Mouse (Mus musculus) megakaryocyte-erythroid progenitor cell, adult 5-6 weeks (primary cell): ENCODE measurements around the gene Lrp5. TPM values are rescaled to one million over a fixed set of nuclear protein-coding genes. Genes with fewer than 3 reads are reported as not detected.
A peak's percentile ranks its signal among the peaks of the same experiment; 100 is the strongest.

Experiments
- ATAC-seq: replicated peaks from 2 replicates; pipeline ENCODE4 v1.8.0; 2016; ENCODE audit warnings: mild to moderate bottlenecking, inconsistent platforms; ENCODE audit not compliant: severe bottlenecking, poor library complexity, low FRiP score, low TSS enrichment
- total RNA-seq, 2 experiments: library from RNA; stranded (forward) in 1 of 2; stranded (reverse) in 1 of 2; fragments of 200-1000, 215-1000 nt in 1 of 2; fragments of >200 nt in 1 of 2; fragmentation: Nextera tagmentation in 1 of 2; gene quantifications; 2 replicates each; pipeline ENCODE4 v1.2.3; 2014 to 2017

The Lrp5 gene
- total RNA-seq, 2 experiments from 2014 or later = 5.4 to 10.2 TPM

- ATAC-seq = peak; percentile 78
These were observed 13.4 kb upstream of the Lrp5 start for GRCm38 (mm10) chr19:3699508-3700438.

GRCm38 (mm10) chr19:3698035-3698434, 11.7 kb upstream of the Lrp5 start:
- no peak for ATAC-seq

- ATAC-seq = no peak
These were observed 9.6 kb upstream of the Lrp5 start for GRCm38 (mm10) chr19:3695976-3696375.

- no peak for ATAC-seq
These were observed 9.1 kb upstream of the Lrp5 start for GRCm38 (mm10) chr19:3695471-3695870.

DNA sequence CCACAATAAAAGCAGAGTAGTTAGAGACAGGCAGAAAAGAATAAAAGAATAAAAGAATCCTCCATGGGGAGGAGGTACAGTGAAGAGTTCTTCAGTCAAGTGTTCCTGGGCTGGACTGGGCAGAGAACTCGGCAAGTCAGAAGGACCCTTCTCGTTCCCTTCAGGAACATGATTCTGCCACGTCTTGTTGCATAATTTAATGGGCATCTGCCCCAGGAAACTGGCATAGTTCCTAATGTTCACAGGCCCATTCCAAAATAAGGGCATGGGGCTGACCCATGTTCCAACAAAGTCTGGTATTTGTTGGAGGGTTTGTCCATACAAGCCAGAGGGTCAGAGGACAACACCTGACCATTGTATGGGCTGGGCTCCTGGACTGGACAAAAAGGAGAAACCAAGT, 8.6 kb upstream of the Lrp5 start:
- no peak for ATAC-seq

GRCm38 (mm10) chr19:3694476-3694875, 8.1 kb upstream of the Lrp5 start:
- ATAC-seq = no peak

DNA sequence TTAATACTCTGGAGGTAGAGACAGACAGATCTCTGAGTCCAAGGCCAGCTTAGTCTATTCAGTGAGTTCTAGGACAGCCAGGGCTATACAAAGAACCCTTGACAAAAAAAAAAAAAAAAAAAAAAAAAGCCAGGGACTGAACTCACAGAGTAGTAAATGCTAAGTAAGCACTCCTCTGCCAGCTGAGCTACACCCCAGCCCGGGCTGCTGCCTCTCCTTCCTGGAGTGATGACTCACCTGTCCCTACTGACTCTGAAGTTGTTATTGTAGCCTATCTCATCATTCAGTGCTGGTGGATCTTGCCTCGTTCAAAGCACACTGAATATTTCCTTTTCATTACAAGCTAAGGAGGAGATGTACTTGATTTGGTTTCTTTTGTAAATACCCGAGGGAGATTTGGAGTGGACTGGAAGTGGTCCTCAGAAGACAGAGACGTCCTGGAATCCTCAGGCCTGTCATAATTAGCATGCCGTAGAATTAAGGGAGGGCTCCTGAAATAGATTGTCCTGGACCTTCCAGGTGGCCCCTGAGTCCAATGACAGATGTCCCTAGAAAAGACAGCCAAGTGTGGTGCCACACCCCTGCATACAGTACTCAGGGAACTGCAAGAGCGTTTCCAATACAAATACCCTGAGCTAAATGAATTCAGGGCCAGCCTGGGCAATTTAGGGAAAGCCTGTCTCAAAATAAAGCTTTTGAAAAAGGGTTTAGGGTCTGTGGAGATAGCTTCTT, 6.2 kb upstream of the Lrp5 start:
- ATAC-seq = no peak

- ATAC-seq = no peak
These were observed 5.0 kb upstream of the Lrp5 start for GRCm38 (mm10) chr19:3691337-3691736.

- ATAC-seq = no peak
These were observed 1.4 kb upstream of the Lrp5 start for GRCm38 (mm10) chr19:3687676-3688171.

DNA sequence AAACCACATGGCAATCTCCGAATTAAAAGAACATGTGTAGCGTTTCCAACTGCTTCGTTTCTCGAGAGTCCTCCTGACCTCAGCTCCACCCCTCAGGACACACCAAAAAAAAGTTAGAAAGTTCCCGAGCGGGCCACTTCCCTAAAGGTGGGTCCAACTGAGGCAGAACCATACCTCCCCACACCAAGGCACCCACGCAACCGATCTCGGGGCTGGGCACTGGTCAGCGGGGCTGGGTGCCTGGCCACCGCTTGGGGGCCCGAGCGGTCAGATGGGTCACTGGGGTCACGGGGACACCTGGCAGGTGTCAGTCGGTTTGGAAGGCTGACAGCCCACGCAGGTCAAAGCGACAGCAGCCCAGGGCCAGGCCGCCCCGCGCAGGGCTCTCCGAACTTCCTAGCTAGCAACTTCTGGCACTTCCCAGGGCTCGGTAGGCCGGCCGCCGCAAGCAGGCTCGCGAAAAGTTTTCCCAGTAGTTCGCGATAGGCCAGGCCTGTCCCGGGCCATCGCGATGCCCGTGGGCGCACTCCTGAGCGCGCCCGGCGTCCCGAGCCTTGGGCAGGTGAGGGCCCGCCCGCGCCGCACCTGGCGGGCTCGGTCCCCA, 651 bp downstream of the Lrp5 start:
- ATAC-seq = no peak

DNA sequence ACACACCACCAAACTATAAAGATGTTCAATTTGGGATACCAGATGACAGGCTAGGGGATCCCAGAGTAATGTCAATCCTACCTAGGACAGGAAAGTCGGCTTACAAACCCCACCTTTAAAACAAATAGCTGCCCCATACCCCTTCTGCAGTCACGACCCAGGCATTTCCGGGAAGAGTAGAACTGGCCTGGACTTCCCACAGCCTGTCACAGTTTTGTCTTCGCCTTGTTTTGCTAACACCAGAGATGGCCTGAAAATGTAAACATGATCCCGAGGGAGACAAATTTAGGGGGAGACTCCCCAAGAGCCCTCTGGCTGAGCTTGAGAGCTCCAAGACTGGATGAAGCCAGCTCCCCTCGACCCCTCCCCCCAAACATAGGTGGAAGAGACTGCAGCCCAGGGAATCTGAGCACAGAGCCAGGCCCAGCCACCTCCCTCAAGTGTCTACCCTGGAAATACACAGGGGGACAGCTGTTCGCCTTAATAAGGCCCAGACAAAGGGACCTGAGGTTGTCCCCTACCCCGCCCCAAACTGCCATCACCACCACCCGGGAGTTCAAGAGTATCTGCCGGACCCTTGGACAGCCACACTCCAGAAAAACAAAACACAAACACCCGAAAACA, 1.3 kb downstream of the Lrp5 start:
- no peak for ATAC-seq

- no peak for ATAC-seq
These were observed 1.9 kb downstream of the Lrp5 start for GRCm38 (mm10) chr19:3684414-3684813.

- ATAC-seq = peak; percentile 51
These were observed 4.9 kb downstream of the Lrp5 start for GRCm38 (mm10) chr19:3681310-3681934.

GRCm38 (mm10) chr19:3680732-3681131, 5.6 kb downstream of the Lrp5 start:
- no peak for ATAC-seq

DNA sequence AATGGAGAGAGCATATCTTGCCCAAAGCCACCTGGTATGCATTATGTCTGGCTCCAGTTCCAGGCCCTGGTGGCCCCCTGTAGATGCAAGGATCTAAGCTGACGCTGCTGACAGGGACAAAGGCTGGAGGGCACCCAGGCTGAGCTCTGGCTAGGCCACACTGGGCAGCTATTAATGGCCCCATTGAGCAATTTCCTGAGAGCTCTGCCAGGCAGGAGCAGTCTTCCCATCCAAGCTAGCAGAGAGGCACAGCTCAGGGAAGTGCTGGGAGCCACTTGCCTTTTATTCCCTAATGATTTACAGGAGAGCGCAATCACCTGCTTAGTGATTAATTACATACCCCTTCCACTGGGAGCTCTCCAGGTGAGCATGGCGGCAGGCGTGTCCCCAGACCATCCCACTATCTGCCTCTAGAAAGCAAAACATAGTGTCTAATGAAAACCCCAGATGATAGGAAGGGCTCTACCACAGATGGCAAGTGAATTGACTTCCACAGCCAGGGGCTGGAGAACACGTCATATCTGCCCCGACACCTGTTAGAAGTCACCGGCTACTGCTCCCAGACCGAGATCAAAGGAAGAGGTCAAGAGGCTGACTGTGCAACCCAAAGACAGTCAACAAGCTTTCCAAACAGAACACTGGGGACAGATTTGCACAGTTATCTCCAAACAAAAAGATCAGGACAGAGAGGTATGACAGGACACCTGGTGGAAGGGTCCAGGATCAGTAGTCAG, 12.1 kb downstream of the Lrp5 start:
- no peak for ATAC-seq

GRCm38 (mm10) chr19:3673149-3673548, 13.2 kb downstream of the Lrp5 start:
- no peak for ATAC-seq

DNA sequence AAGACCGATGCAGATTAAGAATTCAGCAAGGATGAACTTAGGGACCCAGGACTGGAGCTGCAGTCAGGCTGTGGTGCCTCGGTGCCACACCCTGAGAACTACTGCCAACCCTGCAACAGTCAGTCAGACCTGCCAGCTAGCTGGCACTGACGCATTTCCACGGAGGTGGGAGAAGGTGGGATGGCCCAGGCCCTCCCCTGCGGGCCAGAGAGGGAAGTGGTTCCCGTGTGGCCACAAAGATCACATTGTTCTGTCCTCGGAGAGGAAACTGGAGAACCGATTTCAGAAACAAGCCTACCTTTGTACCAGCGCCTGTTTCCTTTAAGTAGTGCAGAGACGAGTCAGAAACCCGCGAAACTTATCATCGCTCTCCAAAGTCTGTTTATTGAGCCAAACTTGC, 17.3 kb downstream of the Lrp5 start:
- ATAC-seq = peak; percentile 63

DNA sequence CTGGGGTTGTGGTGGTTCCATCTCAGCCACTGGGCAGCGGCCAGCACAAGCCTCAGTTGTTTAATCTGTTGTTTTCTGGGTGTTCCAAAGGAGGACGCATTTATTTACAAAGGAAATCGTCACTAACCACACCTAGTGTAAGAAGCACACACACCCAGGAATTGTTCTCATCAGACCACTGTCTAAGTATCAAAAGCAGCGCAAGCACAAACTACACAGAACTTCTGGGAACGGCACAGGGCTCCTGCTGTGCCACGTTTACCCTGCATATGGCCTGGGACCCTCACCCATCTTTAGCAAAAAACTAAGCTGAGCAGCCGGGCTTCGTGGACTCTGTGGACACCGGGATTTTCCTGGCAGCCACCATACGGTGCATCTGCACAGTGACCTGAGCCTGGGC, 17.8 kb downstream of the Lrp5 start:
- ATAC-seq = no peak

GRCm38 (mm10) chr19:3667979-3668378, 18.4 kb downstream of the Lrp5 start:
- ATAC-seq = peak; percentile 56
